In genomic region chr3:84154721-84155141, GRCm38 (mm10) we compare ENCODE assay signal across 9 mouse cellular contexts. TPM values are rescaled to one million over a fixed set of nuclear protein-coding genes. Genes with fewer than 3 reads are reported as not detected.
DNase-seq lines count a peak whose midpoint lies in the region; ATAC-seq and TF ChIP-seq lines count a peak whose summit lies in the region.
"Had no signal": no experiment of that assay in that cellular context is flagged by ENCODE, and none has a peak within 500 bp of the region (broad histone marks: within the 10 kb centered on the region; RNA-seq: fewer than 3 reads in every experiment).

No protein-coding gene starts in this region.

- TF ChIP-seq POLR2A in lung, adult 2 months (IDR thresholded peaks at IDR 0.05; ENCODE audit: borderline replicate concordance, extremely low read depth, low read depth, low read length) = no peak

- H3K4me3 ChIP-seq in lung, postnatal 0 days (ENCODE audit: low read depth, low read length) = no peak overlapping the region; the same call in 1 of the 2 replicates
- H3K4me3 ChIP-seq in lung, adult 2 months (replicated peaks; ENCODE audit: extremely low read depth, low read depth, low read length) = no peak overlapping the region
- peak overlapping the region; percentile 50; the same call in 1 of the 2 replicates for H3K4me3 ChIP-seq in forebrain, embryonic 13.5 days
- peak overlapping the region; percentile 64 for H3K4me3 ChIP-seq in limb, embryonic 15.5 days
- H3K4me3 ChIP-seq in stomach, embryonic 14.5 days (ENCODE audit: low read depth, low read length) = peak overlapping the region; percentile 42

- H3K4me2 ChIP-seq in lung, postnatal 0 days (replicated peaks; ENCODE audit: low read depth, low read length) = peak overlapping the region; percentile 92
- H3K4me2 ChIP-seq in forebrain, embryonic 13.5 days = peak overlapping the region; percentile 94
- peak overlapping the region; percentile 97 for H3K4me2 ChIP-seq in limb, embryonic 15.5 days
- peak overlapping the region; percentile 85 for H3K4me2 ChIP-seq in stomach, embryonic 14.5 days (replicated peaks; ENCODE audit: low read depth, low read length)

- no peak overlapping the region for H3K27ac ChIP-seq in lung, postnatal 0 days (ENCODE audit: low read length)
- no peak overlapping the region for H3K27ac ChIP-seq in forebrain, embryonic 13.5 days
- no peak overlapping the region for H3K27ac ChIP-seq in limb, embryonic 15.5 days
- H3K27ac ChIP-seq in stomach, embryonic 14.5 days (ENCODE audit: low read length) = no peak overlapping the region

- H3K9me3 ChIP-seq in lung, postnatal 0 days (ENCODE audit: low read length) = no peaks in the 10 kb centered on the region
- no peaks in the 10 kb centered on the region for H3K9me3 ChIP-seq in forebrain, embryonic 13.5 days (replicated peaks)
- no peaks in the 10 kb centered on the region for H3K9me3 ChIP-seq in limb, embryonic 15.5 days
- no peaks in the 10 kb centered on the region for H3K9me3 ChIP-seq in stomach, embryonic 14.5 days (ENCODE audit: control insufficient read depth, low read depth, low read length)

- ATAC-seq in lung, postnatal 0 days = no peak
- ATAC-seq in forebrain, embryonic 13.5 days = no peak
- ATAC-seq in limb, embryonic 15.5 days (ENCODE audit: insufficient number of reproducible peaks, low FRiP score, low TSS enrichment, low read depth) = no peak
- ATAC-seq in stomach, embryonic 14.5 days (ENCODE audit: insufficient number of reproducible peaks, insufficient read depth, low FRiP score, low read depth) = no peak

- no peak for TF ChIP-seq CTCF in lung, postnatal 0 days (IDR thresholded peaks at IDR 0.05)
- no peak for TF ChIP-seq CTCF in lung, adult 2 months (IDR thresholded peaks at IDR 0.05; ENCODE audit: insufficient read depth, low read length)

- TF ChIP-seq EP300 in lung, postnatal 0 days (IDR thresholded peaks at IDR 0.05) = no peak

- WGBS in lung, postnatal 0 days = 13% methylated on average over 12 of the region's 12 CpGs
- WGBS in lung, adult 2 months = 16% methylated on average over 12 of the region's 12 CpGs
- WGBS in forebrain, embryonic 13.5 days = 16% methylated on average over 12 of the region's 12 CpGs
- WGBS in limb, embryonic 15.5 days = 6% methylated on average over 12 of the region's 12 CpGs
- 12% methylated on average over 12 of the region's 12 CpGs for WGBS in stomach, embryonic 14.5 days

- no peak for DNase-seq in lung, postnatal 0 days (ENCODE audit: low spot score)
- DNase-seq in lung, adult 2 months = no peak
- no peak for DNase-seq in urinary bladder, adult 18-20 months (ENCODE audit: low spot score in 2 of 2)
- DNase-seq in urinary bladder, postnatal 4 days (ENCODE audit: low spot score in 2 of 2) = no peak
- DNase-seq in layer of hippocampus, postnatal 10 days (ENCODE audit: low spot score in 2 of 2) = no peak

- H3K27me3 ChIP-seq in lung, postnatal 0 days (replicated peaks; ENCODE audit: insufficient read depth, low read length) = no peaks in the 10 kb centered on the region
- H3K27me3 ChIP-seq in forebrain, embryonic 13.5 days = no peaks in the 10 kb centered on the region
- no peaks in the 10 kb centered on the region for H3K27me3 ChIP-seq in limb, embryonic 15.5 days
- H3K27me3 ChIP-seq in stomach, embryonic 14.5 days (ENCODE audit: control insufficient read depth, insufficient read depth, low read length) = no peaks in the 10 kb centered on the region

- no peaks in the 10 kb centered on the region for H3K4me1 ChIP-seq in lung, postnatal 0 days (ENCODE audit: insufficient read depth, low read depth, low read length)
- no peaks in the 10 kb centered on the region for H3K4me1 ChIP-seq in lung, adult 2 months (ENCODE audit: control insufficient read depth, insufficient read depth, low read length)
- peaks cover 7% of the 10 kb centered on the region for H3K4me1 ChIP-seq in forebrain, embryonic 13.5 days
- peaks cover 14% of the 10 kb centered on the region; the same call in 1 of the 2 replicates for H3K4me1 ChIP-seq in limb, embryonic 15.5 days
- H3K4me1 ChIP-seq in stomach, embryonic 14.5 days (ENCODE audit: control insufficient read depth, insufficient read depth, low read length) = no peaks in the 10 kb centered on the region

- no peaks in the 10 kb centered on the region for H3K36me3 ChIP-seq in lung, postnatal 0 days (ENCODE audit: insufficient read depth, low read length)
- H3K36me3 ChIP-seq in forebrain, embryonic 13.5 days (ENCODE audit: poor library complexity, severe bottlenecking) = peaks cover 13% of the 10 kb centered on the region
- no peaks in the 10 kb centered on the region for H3K36me3 ChIP-seq in limb, embryonic 15.5 days
- H3K36me3 ChIP-seq in stomach, embryonic 14.5 days (ENCODE audit: control insufficient read depth, insufficient read depth, low read length) = no peaks in the 10 kb centered on the region

- no peak overlapping the region for H3K9ac ChIP-seq in lung, postnatal 0 days (replicated peaks; ENCODE audit: low read depth)
- no peak overlapping the region for H3K9ac ChIP-seq in forebrain, embryonic 13.5 days
- no peak overlapping the region for H3K9ac ChIP-seq in limb, embryonic 15.5 days
- H3K9ac ChIP-seq in stomach, embryonic 14.5 days (replicated peaks; ENCODE audit: low read depth, low read length) = no peak overlapping the region; the same call in 1 of the 2 replicates

RNA-seq across cellular contexts. Expression of gene Mnd1, which starts 0.9 kb away (rescaled TPM):
- polyA plus RNA-seq in lung, postnatal 0 days (2015; fragmentation: Nextera tagmentation; extraction: Ambion mirVana) = 5.3 and 6.5 TPM in 2 replicates
- 0.14 TPM in 2 replicates for polyA plus RNA-seq in lung, adult 2 months (2012; rRNA removed)
- 5.3 and 5.9 TPM in 2 replicates for polyA plus RNA-seq in forebrain, embryonic 13.5 days (2015; fragmentation: Nextera tagmentation; extraction: Ambion mirVana)
- polyA plus RNA-seq in limb, embryonic 15.5 days (2015; fragmentation: Nextera tagmentation; extraction: Ambion mirVana) = 11.1 and 11.2 TPM in 2 replicates
- polyA plus RNA-seq in stomach, embryonic 14.5 days (2014; fragmentation: Nextera tagmentation; extraction: Ambion mirVana) = 15.2 and 18.2 TPM in 2 replicates
- total RNA-seq in layer of hippocampus, postnatal 10 days (2021) = 1 to 10 TPM; 2.8 to 3.1 TPM

RNA-seq across cellular contexts. Expression of gene Gm6525, which starts 19.2 kb away (rescaled TPM):
- 0.57 and 0.75 TPM in 2 replicates for polyA plus RNA-seq in lung, postnatal 0 days (2015; fragmentation: Nextera tagmentation; extraction: Ambion mirVana)
- polyA plus RNA-seq in lung, adult 2 months (2012; rRNA removed) = not detected in 2 replicates
- 3.7 and 4.1 TPM in 2 replicates for polyA plus RNA-seq in forebrain, embryonic 13.5 days (2015; fragmentation: Nextera tagmentation; extraction: Ambion mirVana)
- 0.79 and 1.6 TPM in 2 replicates for polyA plus RNA-seq in limb, embryonic 15.5 days (2015; fragmentation: Nextera tagmentation; extraction: Ambion mirVana)
- 1.2 and 1.7 TPM in 2 replicates for polyA plus RNA-seq in stomach, embryonic 14.5 days (2014; fragmentation: Nextera tagmentation; extraction: Ambion mirVana)
- total RNA-seq in layer of hippocampus, postnatal 10 days (2021) = not detected
- total RNA-seq: gastrocnemius, adult 8-10 months had no signal

Comparison
In these comparisons a context has a peak if more than half of its experiments do, and no peak if none do; other contexts are left out.
1. H3K4me3 ChIP-seq: peak in forebrain, embryonic 13.5 days (single experiment), limb, embryonic 15.5 days (single experiment) and stomach, embryonic 14.5 days (single experiment); none in lung, postnatal 0 days (single experiment) and lung, adult 2 months (single experiment).
2. Peak in every context shown above with its lines, with median percentiles within 50 percentile points of each other: H3K4me2 ChIP-seq.